Mouse (Mus musculus): ENCODE measurements at regions not wholly inside any gene's neighbourhood (a gene's known extent, or its start where the extent isn't known, plus 50 kb on each side); places are given as distances from the start of the nearest gene placed in this dataset.
"Not testable (repeated sequence)": the region's sequence is repeated elsewhere in the genome, so short reads cannot be mapped to it uniquely, and the experiment has no call there.

DNA sequence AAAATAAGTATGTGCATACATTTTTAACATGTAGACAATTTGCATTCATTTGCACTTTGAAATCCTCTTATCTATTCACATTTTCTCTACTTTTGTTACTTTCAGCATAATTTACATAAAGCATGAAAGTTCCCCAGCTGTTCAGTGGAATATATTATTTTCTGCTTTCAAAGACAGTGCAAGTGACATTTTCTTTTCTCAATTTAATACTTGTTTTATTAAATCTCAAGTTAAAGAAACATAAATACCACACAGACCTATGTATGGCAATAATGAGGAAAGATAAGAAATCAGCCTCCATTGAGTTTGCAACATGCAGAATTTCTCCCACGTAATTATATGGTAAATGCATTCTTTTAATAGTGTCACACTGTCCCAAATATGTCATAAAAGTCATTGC, 1168.1 kb upstream of the Gje1 start:
- DNase-seq (ENCODE audit: low read depth, low spot score), result no peak

DNA sequence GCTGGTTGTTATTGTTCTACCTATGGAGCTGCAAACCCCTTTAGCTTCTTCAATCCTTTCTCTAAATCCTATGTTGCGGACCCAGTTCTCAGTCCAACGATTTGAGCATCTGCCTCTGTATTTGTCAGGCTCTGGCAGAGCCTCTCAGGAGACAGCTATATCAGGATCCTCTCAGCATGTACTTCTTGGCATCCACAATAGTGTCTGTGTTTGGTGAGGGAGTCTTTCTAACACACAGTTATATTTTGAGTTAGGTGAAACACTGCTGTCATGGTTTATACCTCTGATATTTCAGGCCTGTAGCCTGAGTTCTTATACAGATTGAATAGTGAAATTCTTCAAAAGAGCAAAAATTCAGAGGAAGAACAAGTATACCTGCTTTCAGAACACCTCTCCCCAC, 1150.0 kb upstream of the Gje1 start:
- no peak for DNase-seq (ENCODE audit: low read depth, low spot score)

- no peak for DNase-seq (ENCODE audit: low read depth, low spot score)
Observed at GRCm38 (mm10) chr10:15866931-15867330, 1148.9 kb upstream of the Gje1 start.

GRCm38 (mm10) chr10:15841381-15841780, 1123.4 kb upstream of the Gje1 start:
- no peak for DNase-seq (ENCODE audit: low read depth, low spot score)

DNA sequence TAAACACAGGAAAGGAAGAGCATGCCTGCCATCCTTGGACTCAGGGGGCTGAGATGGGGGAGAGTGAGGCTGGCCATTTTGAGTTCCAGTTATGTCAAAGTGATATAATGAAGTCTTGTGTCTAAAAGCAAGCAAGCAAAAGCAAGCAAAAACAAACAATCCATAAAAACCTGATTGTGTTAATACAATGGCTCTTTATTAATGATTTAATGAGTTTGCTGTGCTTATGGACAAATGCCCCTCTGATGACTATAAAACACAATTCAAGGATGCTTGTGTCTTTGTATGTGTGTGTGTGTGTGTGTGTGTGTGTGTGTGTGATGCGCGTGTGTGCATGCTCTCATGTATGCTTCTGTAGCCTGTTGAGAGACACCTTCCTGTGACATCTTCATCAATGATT, 1114.3 kb upstream of the Gje1 start:
- DNase-seq (ENCODE audit: low read depth, low spot score), result no peak

GRCm38 (mm10) chr10:15825457-15825856, 1107.4 kb upstream of the Gje1 start:
- no peak for DNase-seq (ENCODE audit: low read depth, low spot score)

DNA sequence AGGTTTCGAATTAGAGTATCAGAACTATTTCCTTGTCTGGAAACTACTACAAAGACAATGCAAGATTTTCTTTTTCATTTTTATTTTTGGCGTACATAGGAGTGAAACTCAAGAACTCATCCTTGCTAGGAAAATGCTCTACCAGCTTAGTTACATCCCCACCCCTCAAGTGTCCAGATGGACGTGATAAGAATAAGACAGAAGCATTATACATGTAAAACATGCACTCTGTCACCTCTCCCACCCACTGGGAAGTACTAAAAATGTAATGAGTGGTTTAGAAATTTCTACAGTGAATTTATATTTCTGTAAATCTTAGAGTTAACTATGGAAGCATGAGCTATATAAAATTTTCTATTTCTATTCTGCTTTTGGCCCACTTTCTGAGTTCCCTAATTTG, 1089.3 kb upstream of the Gje1 start:
- DNase-seq (ENCODE audit: low read depth, low spot score), result no peak

DNA sequence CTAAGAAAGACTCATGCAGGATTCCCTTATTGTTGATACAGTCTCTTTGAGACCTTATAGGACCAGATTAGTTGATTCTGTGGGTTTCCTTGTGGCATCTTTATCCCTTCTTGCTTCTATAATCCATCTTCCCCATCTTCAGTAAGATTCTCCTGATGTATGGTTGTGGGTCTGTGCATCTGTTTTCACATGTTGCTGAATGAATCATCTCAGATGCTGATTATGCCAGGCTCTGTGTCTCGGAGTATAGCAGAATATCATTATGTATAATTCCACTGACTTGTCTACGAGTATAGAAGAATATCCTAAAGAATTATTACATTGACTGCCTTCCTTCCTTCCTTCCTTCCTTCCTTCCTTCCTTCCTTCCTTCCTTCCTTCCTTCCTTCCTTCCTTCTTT, 1087.8 kb upstream of the Gje1 start:
- no peak for DNase-seq (ENCODE audit: low read depth, low spot score)

DNA sequence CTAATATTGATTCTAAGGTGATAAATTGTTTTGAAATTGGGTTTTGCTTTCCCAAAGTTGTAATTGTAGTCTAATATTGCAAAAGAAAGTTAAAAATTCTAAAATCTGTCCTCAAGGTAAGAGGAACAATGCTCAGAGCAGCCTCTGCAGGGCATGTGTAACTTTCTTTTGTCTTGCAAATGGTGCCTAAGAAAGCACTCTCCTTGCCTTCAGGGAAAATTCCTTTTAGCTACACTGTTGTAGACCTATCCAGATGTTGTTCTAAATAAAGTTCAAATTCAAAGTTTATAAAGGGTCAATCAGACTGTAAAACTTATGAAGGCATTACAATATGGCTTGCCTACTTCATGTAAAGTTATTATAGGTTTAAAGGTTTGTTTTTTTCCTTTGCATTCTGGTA, 1075.2 kb upstream of the Gje1 start:
- DNase-seq (ENCODE audit: low read depth, low spot score), result not testable (repeated sequence)

DNA sequence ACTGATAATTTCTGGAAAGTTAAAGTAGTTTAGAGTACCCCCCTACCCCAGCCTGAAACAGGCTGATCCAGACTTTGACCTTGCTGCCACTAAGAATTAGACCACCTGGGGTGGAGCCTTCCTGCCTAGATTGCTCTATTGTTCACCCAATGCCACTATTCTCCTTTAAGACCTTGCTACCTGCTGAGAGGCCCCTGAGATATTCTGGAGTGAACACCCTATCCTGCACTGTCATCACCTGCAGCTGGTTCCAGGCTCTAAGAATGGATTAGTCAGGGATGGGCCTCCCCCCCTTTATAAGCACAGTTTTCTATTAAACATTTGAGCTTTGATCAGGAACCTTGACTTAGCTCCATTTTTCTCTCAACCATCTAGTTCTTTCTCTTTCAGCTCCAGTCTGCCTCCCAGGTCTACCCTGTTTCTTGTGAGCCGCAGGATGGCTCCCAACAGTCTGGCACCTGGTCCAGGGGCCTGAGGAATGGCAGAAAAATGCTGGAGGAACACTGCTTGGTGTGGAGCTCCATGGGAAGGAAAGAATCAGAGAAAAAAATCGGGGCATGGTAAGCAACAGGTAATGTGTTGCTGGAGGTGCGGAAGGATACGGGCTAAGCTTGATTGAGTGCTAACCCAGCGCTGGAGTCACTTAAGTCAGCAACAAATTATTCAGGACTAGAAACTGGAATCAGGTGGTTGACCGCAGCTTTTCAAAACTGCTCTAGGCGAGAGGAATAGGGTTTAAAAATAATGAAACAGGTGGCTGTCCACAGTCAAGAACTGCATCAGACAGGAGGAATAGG, 1073.7 kb upstream of the Gje1 start:
- peak; percentile 87 for DNase-seq (ENCODE audit: low read depth, low spot score)

DNA sequence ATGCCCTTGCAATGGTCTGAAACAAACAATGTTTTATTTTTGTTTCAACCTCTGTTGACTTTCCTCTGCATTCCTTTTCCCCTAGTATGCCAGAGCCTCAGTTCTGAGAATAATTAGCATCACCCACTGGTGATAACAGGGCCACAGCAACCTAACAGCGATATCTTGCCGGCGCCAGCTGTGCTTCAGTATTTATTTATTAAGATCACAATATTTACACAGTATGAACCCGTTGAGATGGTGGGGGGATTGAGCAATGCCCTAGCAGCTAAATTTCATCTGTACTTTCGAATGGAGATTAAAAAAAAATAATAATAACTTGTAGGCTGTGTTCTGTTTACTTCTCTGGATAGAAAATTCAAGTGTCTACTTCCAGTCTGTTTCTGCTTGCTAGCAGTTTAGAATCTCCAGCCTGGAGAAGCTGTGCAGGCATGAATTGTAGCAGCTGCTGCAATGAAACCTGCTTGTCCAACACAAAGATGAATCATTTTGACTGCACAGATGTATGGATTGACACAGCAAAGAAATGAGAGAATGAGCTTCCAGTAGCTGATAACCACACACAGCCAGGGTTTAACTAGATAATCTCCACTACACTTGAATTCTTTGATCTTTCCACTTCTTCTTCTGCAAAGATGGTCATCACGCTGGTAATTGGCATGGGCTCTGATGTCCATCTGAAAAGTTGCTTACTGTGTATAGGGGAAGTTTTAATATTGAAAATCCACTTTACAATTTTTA, 1042.1 kb upstream of the Gje1 start:
- DNase-seq (ENCODE audit: low read depth, low spot score), result no peak

DNA sequence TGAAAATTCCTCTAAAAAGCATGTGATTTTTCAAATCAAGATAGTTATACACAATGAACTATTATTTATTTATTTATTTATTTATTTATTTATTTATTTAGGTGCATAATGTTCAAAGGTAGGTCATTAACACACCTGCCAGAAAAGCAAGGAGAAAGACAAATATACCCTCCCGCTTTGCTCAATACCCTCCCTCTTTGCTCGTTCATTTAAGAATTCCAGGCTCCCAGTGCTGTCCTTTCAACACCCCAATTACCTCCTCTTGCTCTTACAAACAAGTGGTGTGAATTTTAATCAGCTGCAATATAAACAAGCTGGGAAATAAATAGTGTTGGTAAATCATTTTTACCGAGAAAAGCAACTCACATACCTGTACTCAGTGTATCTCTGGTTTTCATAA, 1041.6 kb upstream of the Gje1 start:
- no peak for DNase-seq (ENCODE audit: low read depth, low spot score)

DNA sequence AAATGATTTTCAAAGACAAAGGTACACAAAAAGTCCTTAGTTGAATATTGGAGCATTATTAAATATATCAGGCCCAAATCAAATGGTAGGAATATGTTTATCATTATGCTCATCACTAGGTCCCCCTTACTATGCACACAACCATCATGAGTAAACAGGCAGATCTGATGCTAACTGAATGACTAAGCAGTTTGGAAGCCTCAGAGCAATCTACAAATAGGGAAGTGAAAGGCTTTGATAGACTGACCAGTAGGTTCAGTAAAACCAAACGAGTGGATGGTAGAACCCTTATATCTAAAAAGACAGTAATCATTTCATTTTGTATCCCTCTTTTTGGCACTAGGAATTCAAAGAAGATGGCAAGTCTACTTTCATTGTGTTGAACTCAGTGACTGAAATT, 1039.5 kb upstream of the Gje1 start:
- DNase-seq (ENCODE audit: low read depth, low spot score), result no peak

- no peak for DNase-seq (ENCODE audit: low read depth, low spot score)
Observed at GRCm38 (mm10) chr10:15746866-15747265, 1028.9 kb upstream of the Gje1 start.

- no peak for DNase-seq (ENCODE audit: low read depth, low spot score)
Observed at GRCm38 (mm10) chr10:15738630-15739029, 1020.6 kb upstream of the Gje1 start.

GRCm38 (mm10) chr10:15731318-15731717, 1013.3 kb upstream of the Gje1 start:
- DNase-seq (ENCODE audit: low read depth, low spot score), result no peak

- DNase-seq (ENCODE audit: low read depth, low spot score), result no peak
Observed at GRCm38 (mm10) chr10:15697946-15698345, 979.9 kb upstream of the Gje1 start.

DNA sequence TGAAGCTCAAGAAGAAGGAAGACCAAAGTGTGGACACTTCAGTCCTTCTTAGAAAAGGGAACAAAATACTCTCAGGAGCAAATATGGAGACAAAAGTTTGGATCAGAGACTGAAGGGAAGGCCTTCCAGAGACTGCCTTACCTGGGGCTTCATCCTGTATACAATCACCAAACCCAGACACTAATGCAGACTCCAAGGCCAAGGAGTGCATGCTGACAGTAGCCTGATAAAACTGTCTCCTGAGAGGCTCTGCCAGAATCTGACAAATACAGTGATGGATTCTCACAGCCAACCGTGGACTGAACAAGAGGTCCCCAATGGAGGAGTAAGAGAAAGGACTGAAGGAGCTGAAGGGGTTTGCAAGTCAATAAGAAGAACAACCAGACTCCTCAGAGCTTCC, 979.0 kb upstream of the Gje1 start:
- DNase-seq (ENCODE audit: low read depth, low spot score), result no peak

GRCm38 (mm10) chr10:15671638-15672037, 953.6 kb upstream of the Gje1 start:
- not testable (repeated sequence) for DNase-seq (ENCODE audit: low read depth, low spot score)

Measured in ES-CJ7 (cell line).